Mouse (Mus musculus) lung, postnatal 0 days (tissue): ENCODE data around the gene Gm39653.

Experiments
- CTCF ChIP-seq: IDR thresholded peaks from 2 replicates; pipeline ENCODE4 v1.5.1; 2016; ENCODE audit warnings: antibody characterized with exemption, mild to moderate bottlenecking
- EP300 ChIP-seq: IDR thresholded peaks from 2 replicates; pipeline ENCODE4 v1.6.1; 2016; ENCODE audit warnings: antibody characterized with exemption, mild to moderate bottlenecking, control low read depth

GRCm38 (mm10) chr1:63573864-63574611 is 41.7 kb upstream of the Gm39653 start:
- TF ChIP-seq CTCF, result no peak
- no peak for TF ChIP-seq EP300
